Mouse (Mus musculus): Measurements from ENCODE around the gene Sorcs2. TPM values are rescaled to one million over a fixed set of nuclear protein-coding genes. Genes with fewer than 3 reads are reported as not detected.
"Not testable (repeated sequence)": the region's sequence is repeated elsewhere in the genome, so short reads cannot be mapped to it uniquely, and the experiment has no call there.

Sorcs2 gene
- total RNA-seq, 2 experiments from 2014 or later, result 36.6 to 45.0 TPM

DNA sequence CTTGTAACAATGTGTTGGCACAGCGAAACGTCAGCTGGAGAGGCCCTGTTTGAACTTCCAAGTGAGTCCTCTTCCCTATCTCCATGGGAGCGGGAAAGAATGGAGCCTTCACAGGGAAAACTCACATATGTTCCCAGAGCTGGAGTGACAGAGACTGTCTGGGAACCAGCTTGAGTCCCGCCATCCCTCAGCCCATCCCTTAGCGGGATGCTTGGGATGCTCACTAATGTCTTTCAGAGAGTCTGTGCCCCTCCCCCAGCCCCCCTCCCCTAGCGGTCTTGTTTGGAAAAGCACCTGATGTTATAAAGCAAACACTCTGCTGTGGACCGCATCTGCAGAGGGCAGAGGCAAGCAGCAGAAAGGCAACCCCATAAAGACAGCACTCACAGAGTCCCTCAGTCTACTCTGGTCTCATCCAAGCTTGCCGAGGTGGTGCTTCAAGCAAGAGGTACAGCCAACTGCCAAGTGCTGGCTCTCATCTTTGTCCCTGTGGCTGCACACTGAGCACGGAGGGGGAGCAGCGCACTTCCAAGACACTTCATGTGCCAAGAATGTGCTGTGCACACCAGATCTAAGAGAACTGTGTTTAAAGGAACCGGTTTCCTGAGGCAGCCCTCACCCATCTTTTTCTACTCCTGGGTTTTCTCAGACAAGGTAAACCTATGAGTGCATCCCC is 3.0 kb downstream of the Sorcs2 start:
- DNase-seq (ENCODE audit: low spot score in 2 of 2), result no peak
- intact Hi-C loops (cut with DNase I), result loop anchor here (5.0 kb wide), 3 partner anchors 183 to 413 kb away; no protein-coding TSS in a partner anchor

DNA sequence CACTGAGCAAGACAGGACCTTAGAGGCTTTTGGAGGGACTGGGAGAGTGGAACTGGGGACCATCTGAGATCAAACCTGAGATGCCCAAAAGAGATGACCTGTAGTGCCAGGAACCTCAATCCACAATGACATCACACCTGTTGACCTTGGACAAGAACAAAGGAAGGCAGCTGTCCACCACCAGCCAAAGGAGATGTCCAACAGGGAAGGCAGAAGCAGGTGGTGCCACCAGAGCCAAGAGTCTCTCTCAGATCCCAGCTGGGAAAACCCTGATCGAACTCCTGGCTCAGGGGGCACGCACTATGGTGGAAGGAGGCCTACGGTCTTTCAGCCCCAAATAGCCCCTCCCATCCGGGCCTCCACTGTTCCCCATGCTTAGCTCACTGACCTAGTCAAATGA is 6.2 kb downstream of the Sorcs2 start:
- intact Hi-C loops (cut with DNase I), result no loop called here
- DNase-seq (ENCODE audit: low spot score in 2 of 2), result no peak

DNA sequence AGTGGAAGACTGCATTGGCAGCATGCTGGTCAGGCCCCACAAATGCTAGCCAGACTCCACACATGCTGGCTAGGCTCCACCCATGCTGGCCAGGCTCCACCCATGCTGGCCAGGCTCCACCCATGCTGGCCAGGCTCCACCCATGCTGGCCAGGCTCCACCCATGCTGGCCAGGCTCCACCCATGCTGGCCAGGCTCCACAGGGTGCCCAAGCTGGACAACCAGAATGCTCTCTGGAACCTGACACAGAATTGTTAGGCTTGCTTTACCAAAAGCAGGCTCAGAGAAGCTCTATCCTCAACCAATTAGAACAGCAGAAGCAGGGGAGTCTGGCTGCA is 7.4 kb downstream of the Sorcs2 start:
- DNase-seq (ENCODE audit: low spot score in 2 of 2); intact Hi-C loops (cut with DNase I): not testable (repeated sequence)

DNA sequence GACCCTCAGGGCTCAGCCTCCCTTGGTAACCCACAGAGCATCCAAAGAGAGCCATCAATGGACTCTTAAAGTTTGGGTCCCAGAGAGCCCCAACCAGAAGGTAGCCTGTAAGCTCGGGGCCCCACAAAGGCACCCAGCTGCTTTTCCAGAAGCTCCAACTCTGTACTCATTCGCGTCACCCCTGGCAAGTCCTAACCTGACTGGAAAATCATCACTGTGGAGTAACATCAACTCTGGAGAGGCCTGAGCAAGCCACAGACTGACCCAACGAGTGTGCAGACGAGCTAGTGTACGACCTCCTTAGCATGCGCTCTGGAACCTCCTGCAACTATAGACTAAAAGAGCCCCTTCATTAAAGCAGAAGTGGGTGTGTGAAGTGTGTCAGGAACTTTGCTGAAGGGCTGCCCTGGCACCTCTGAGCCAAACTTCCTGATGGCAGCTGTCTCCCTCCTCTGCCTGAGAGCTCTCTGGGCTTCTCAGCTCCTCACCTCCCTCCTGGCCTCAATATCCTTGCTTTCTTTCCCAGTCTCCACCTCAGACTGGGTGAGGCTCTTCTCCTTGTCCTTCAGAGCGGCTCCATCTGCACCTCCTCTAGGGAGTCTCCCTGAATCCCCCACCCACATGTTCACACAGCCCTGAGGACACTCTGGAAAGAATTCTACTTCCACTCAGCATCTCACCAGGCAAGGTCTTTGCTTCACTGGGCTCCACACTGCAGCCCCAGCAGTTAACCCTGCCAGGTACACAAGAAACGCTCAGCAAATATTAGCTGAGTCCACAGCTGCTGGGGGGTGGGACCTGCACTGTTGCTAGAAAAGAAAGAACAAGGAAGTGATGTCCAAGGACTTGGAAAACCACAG is 8.0 kb downstream of the Sorcs2 start:
- intact Hi-C loops (cut with DNase I), result no loop called here
- no peak for DNase-seq (ENCODE audit: low spot score in 2 of 2)

DNA sequence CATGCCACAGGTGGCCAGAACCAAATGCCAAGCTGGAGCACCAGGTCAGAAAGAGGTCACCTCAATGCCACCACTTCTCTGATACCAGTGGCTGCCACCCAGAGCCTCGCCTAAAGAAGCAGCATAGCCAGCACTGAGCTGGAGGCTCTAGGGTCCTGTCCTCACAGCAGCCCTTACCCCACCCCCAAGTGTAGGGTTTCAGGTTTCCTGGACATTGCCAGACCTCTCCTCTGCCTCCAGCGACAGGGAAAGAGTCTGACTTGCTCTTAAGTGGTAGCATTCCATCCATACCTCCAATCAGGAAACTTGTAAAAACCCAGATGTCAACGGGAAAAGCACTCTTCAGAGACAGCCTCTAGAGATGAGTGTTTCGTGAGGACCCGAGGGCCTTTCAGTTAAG is 12.9 kb downstream of the Sorcs2 start:
- DNase-seq (ENCODE audit: low spot score in 2 of 2), result no peak
- intact Hi-C loops (cut with DNase I), result no loop called here

DNA sequence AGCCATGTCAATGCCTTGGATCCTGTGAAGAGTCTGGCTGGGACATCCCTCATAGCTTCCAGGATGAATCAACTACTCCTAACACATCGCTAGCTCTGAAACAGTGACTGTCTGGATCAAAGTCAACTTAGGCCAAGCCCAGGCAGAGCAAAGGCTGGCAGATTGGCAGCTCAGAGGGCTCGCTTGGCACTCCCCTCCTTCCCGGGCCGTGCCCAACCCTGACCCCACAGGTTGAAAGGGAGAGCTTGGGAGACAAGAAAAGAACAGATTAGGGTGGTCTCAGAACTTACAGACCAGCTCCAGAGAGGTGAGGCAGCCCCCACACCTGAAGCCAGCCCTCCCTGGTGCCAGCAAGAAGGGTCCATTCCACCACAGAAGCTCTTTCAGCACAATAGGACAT is 14.5 kb downstream of the Sorcs2 start:
- intact Hi-C loops (cut with DNase I), result no loop called here
- no peak for DNase-seq (ENCODE audit: low spot score in 2 of 2)

DNA sequence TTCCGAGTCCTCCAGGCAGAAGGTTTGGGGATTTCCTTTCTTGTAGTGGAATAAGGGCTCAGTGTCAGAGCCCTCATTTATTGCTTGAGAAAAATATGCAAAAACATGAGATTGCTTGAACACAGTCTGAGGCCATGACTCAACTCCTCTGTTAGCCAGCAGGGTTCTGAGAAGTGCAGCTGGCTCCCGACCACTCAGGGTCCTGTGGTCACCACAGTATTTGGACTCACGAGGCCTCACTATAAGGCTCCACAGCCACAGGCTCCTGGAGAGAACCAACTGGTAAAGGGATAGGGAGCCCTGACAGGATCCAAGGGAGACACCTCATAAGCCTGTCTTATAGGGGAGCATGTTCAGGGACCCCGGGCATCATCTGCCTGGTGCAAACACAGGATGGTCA is 15.2 kb downstream of the Sorcs2 start:
- no peak for DNase-seq (ENCODE audit: low spot score in 2 of 2)
- intact Hi-C loops (cut with DNase I), result no loop called here

DNA sequence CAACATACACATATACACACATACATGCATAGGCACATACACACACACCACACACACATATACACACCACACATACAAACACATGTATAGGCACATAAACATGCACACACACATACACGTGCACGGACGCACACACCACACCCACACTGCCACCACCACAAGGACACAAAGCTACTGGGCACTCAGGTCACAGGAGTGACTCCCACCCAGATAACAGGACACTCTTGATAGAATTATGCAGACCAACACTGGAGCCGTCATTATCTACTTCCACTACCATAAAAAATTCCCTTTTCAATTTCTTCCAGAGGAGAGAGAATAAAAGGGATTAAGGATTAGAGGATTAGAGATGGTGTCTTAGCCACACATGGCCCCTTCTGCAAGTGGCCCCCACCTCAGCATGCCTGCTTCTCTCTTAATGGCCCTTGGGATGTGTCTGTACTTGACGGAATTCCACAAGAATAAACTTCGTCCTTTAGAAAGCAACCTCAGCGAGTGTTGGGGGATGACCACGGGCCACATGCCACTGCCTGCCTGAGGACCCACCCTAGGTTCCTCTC is 15.7 kb downstream of the Sorcs2 start:
- no peak for DNase-seq (ENCODE audit: low spot score in 2 of 2)
- intact Hi-C loops (cut with DNase I), result no loop called here

DNA sequence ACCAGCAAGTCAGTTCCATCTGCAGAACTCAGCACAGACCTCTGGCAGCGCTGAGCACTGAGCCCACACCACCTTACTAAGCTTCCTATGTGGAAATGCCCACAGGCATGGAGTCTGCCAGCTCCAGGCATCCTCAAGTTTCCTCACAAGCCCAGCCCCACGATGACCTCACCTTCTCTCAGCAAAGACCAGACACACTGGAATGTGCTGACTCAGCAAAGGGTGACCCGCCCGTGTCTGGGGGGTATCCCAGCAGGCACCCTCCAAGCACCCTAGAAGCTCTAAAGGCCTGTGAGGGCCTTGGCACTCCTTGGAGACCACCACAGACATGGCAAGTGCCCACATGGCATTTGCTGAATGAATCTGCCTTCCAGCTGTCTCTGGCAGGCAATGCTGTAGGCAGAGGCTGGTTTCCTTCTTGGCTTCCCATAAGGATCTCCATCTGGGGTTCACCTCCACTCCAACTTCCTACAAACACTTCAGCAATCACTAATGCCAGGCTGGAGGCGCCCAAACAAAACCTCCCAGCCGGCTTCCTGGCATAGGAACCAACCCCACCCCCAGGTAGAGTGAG is 17.9 kb downstream of the Sorcs2 start:
- intact Hi-C loops (cut with DNase I), result no loop called here
- peak in 1 of 2 experiments; percentile 53 for DNase-seq (ENCODE audit: low spot score in 2 of 2)

DNA sequence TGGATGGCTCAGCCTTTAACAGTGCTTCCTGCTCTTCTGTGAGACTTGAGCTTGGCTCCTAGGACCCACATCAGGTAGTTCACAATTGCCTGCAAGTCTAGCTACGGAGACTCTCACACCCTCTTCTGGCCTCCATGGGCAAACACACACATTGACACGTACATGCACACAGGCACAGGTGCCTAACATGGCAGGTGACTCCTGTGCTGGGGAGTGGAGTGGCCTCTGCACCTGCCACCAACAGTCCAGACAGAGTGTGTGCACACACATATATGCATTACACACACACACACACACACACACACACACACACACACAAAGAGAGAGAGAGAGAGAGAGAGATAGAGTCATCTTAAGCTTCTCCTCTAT is 19.6 kb downstream of the Sorcs2 start:
- intact Hi-C loops (cut with DNase I), result no loop called here
- DNase-seq (ENCODE audit: low spot score in 2 of 2), result no peak

DNA sequence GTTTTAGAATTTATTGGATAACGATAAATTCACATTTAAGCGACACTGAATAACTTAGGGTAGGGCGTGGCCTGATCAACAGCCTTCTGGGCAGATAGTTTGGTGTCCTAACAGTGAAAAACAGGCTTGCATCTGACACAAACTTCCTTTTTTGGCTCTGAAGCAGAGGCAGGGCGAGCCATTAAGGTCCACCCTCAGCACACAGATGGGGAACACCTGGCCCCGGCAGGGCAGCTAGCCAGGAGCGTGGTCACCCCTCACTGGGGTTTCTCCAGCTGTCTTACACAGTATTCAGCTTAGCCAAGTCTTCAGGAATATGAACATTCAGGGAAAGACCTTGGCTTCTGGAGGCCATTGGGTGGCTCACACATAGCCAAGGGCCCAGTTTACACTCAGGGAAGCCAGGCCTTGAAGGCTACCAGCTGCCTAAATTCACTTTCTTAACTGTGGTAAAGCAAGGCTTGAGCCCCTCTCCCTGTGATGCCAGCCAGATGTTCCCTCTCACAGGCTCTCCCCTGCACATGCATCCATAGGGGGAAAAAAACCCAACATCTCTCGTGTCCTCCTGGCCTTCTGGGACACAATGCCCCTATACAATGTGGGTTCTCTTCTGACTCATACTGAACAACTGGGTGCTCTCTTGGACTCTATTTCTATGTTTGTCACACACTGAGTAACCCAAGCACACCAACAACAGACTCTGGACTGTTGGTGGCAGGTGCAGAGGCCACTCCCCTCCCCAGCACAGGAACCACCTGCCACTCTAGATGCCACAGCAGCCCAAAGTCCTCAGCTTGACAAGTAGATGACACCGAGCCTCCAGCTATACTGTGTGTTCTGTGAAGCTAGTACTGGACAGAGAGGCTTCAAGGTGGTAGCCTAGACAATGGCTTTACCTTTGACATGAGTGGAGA is 20.2 kb downstream of the Sorcs2 start:
- DNase-seq (ENCODE audit: low spot score in 2 of 2), result no peak
- intact Hi-C loops (cut with DNase I), result no loop called here

DNA sequence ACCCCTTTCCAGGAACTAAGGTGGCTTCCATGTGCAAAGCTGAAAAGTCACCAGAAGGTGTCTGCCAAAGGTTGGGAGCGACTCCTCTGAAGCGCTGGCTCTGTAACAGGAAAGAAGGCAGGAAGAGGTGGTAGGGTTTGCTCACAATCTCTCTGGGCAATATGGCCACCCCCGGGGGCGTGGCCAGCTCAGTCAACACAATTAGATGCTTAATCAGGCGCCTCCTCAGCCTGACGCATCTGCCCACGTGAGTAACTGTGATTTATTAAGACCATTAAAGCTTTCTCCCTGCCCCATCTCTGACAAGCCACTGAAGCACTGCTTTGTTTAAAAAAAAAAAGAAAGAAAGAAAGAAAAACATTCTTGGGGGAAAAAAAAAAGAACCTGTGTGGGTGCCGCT is 22.1 kb downstream of the Sorcs2 start:
- intact Hi-C loops (cut with DNase I), result no loop called here
- DNase-seq (ENCODE audit: low spot score in 2 of 2), result no peak

DNA sequence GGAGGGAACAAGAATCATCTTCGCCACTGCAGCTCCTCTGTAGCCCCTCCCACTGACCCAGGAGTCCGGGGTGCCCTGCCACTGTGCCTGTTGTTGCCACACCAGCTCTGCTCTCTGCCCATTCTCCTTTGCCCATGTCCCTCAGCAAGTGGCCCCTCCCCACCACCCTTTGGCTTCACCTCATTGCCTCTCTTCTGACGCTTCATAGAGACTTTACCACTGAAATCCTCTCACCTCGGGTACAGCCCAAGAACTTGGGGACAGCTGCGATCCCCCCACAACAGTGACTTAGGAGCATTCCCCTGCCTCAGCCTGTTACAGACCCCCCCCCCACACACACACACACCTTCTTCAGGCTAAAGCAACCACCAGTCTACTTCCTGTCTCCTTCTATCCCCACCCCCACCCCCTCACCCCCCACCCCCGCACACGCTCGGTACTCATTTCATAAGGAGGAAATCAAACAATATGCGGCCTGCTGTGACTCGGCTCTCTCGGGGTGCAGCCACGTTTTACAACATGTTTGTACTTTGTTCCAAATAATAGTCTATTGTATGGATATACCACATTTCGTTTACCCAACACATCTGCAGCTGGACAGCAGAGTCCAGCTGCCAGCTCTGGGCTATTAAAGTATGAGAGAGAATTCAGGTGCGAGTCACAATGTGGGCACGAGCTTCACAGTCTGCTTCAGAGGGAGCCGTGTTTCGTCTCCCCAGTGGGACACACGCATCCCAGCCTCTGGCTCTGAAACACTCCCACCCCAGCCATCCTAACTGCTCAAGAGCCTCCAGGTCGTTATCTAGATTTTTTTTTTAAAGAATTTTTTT is 23.5 kb downstream of the Sorcs2 start:
- DNase-seq (ENCODE audit: low spot score in 2 of 2), result no peak
- intact Hi-C loops (cut with DNase I), result no loop called here

DNA sequence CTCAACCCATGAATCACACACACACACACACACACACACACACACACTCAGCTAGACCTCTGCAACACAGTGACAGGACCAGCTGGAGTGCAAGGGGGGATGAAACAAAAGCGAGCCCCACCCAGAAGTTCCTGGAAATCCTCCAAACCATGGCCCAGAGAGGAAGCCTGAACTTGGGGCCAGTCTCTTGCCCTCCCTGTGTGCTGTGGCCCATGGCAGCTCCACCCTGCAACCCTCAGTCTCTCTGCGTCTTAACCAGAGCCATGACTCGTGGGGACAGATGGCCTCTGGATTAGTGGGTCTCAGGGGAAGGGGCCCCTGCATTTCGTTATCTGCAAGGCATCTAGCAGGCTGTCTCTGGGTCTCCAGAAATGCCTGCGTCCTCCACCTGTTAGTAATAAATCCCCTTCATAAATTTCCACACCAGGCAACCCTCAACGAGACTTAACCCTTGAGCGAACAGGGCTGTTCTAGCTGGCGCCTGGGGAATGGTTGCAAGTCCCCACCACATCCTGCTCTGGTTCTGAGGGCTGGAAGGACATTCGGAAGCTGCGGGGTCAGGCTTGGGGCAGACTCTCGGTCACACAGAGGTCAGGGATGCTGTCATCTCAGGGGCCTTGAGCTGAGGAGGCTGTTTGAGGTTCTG is 24.6 kb downstream of the Sorcs2 start:
- no peak for DNase-seq (ENCODE audit: low spot score in 2 of 2)
- intact Hi-C loops (cut with DNase I), result no loop called here

DNA sequence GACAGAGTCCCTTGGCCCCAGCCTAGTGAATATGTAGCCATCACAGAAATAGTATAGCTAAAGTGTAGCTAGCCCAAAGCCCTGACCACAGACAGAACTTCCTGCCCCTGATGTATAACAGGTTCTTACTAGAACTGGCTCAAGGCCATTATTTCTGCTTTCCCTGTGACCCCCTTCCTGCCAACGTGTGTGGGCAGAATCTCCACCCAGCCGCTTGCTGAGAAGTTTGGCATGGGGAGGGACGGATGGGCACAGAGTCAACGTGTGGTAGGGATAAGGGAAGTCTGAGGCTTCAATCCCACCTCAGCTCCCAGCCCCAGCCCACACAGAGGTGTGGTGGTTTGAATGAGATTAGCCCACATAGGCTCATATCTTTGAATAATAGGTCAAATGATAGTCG is 26.2 kb downstream of the Sorcs2 start:
- no peak for DNase-seq (ENCODE audit: low spot score in 2 of 2)

DNA sequence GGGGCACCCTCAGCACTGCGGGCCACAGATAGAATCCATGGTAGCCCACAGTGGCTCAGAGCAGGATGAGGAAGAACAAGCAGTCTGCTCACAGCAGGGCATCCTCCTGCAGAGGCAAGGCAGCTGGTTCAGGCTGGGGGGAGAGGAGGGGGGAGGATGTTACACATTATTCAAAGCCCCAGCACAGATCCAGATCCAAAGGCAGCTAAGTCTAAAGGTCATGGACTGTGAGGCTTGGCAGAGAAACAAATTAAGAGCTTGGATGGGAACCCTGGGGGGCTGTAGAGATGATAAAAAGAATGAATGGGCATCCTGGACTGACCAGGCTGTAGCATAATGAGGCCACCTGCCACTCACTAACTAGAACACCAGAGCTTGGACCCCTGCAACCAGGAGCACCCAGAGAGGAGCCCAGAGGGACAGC is 28.7 kb downstream of the Sorcs2 start:
- no peak for DNase-seq (ENCODE audit: low spot score in 2 of 2)
- intact Hi-C loops (cut with DNase I), result no loop called here

More for the DNA sequence above, 26.2 kb downstream of the Sorcs2 start:
- intact Hi-C loops (cut with DNase I), result no loop called here

DNA sequence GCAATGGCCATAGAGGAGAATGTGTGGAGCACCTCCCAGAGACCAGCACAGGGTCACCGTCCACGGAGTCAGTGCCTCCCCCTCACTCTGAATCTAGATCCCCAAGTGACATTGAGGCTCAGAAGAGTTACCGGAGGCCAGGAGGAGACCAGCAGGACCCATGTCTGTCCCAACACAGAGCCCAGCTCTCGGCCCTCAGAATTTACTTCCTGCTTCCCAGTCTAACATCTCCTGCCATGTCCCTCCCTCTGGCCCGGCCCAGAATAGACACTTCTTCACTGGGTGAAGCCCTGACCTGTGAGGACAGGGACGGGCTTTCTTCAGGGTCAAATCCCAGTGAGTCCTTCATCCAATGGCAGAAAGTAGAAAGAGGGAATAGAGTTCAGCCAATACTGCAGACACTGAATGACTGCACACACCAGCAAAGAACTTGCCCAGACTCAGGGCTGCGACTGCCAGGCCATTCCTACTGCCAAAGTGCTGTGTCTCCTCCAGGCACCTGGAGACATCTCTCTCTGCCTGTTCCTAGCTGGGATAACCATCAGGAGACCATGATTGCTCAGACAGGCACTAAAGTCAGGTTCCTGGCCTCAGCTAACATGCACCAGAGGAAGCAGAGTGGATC is 29.3 kb downstream of the Sorcs2 start:
- intact Hi-C loops (cut with DNase I), result no loop called here
- DNase-seq (ENCODE audit: low spot score in 2 of 2), result no peak

DNA sequence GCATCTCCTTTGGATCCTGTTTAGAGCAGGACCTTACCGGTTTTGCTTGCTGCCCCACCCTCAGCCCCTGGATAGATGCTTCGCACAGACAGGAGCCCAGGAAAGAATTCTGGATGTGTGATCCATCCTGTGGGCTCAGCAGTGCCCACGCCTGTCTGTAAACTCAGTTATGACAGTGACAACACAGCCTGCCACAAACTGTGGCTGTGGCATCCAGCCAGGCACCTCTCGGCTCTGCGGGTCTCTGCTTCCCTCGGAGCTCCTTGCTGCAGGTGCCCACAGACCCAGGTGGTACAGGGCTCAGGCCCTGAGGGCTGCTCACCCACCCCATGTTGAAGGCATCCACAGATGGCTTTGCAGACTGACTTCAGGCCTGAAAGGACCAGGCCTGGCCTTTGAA is 30.0 kb downstream of the Sorcs2 start:
- intact Hi-C loops (cut with DNase I), result no loop called here
- peak; percentile 31 to 39 for DNase-seq (ENCODE audit: low spot score in 2 of 2)

Data from left cerebral cortex, postnatal 36 days (tissue).